8 mouse cellular contexts compared by ENCODE assay signal in genomic region chrX:99808375-99808774, GRCm38 (mm10). TPM values are rescaled to one million over a fixed set of nuclear protein-coding genes. Genes with fewer than 3 reads are reported as not detected.
A peak's percentile ranks its signal among the peaks of the same experiment; 100 is the strongest.
DNase-seq lines count a peak whose midpoint lies in the region; ATAC-seq and TF ChIP-seq lines count a peak whose summit lies in the region.

No protein-coding gene starts in this region.

- no peak for DNase-seq in frontal cortex, postnatal 25 days (ENCODE audit: low spot score in 2 of 2)
- DNase-seq in lung, adult 2 months, result peak; percentile 6
- no peak for DNase-seq in lung, postnatal 25 days (ENCODE audit: low spot score)
- peak; percentile 47 for DNase-seq in brain, adult 2 months (ENCODE audit: low read depth, low spot score)
- DNase-seq in kidney, postnatal 4 days, result peak; percentile 41 to 42
- no peak for DNase-seq in thymus, postnatal 14 days
- no peak for DNase-seq in layer of hippocampus, adult 9-10 months (ENCODE audit: low spot score)

- 28% methylated on average over 1 of the region's 1 CpGs for WGBS in lung, adult 2 months

- TF ChIP-seq POLR2A in lung, adult 2 months (IDR thresholded peaks at IDR 0.05; ENCODE audit: borderline replicate concordance, extremely low read depth, low read depth, low read length), result no peak

- H3K4me3 ChIP-seq in lung, adult 2 months (replicated peaks; ENCODE audit: extremely low read depth, low read depth, low read length), result no peak overlapping the region

- ATAC-seq in frontal cortex, adult (ENCODE audit: low TSS enrichment), result peak; percentile 78

- no peak for TF ChIP-seq CTCF in lung, adult 2 months (IDR thresholded peaks at IDR 0.05; ENCODE audit: insufficient read depth, low read length)

- no peaks in the 10 kb centered on the region for H3K4me1 ChIP-seq in lung, adult 2 months (ENCODE audit: control insufficient read depth, insufficient read depth, low read length)

RNA-seq across cellular contexts. Expression of gene Tmem28, which starts 12.4 kb away (rescaled TPM):
- 2.2 and 3.4 TPM in 2 replicates for polyA plus RNA-seq in lung, adult 2 months (2012; rRNA removed)

Comparison
In these comparisons a context has a peak if more than half of its experiments do, and no peak if none do; other contexts are left out.
1. DNase-seq: peak in lung, adult 2 months (single experiment), brain, adult 2 months (single experiment) and kidney, postnatal 4 days (2 of 2); none in frontal cortex, postnatal 25 days (0 of 2), lung, postnatal 25 days (single experiment), thymus, postnatal 14 days (single experiment) and layer of hippocampus, adult 9-10 months (single experiment).